Mouse (Mus musculus) kidney, postnatal 0 days (tissue): Measurements from ENCODE around the gene Foxn1. TPM values are rescaled to one million over a fixed set of nuclear protein-coding genes. Genes with fewer than 3 reads are reported as not detected.

Source experiments
- ATAC-seq: fragments of 200-750 bp; cut with Nextera tagmentation; replicated peaks from 2 replicates; pipeline ENCODE4 v1.8.0; 2017; ENCODE audit warnings: low read depth, moderate number of reproducible peaks, moderate TSS enrichment, moderate library complexity; ENCODE audit not compliant: low FRiP score
- DNase-seq: peaks from one replicate; pipeline ENCODE4 v3.0.0-alpha.2; 2016; ENCODE audit warnings: low spot score
- H3K27ac ChIP-seq: fragments of 300-500 bp; sonication (generic); 2 replicates; pipeline ENCODE4 v1.5.1; 2014; ENCODE audit warnings: mild to moderate bottlenecking
- H3K27me3 ChIP-seq: fragments of 300-500 bp; sonication (generic); 2 replicates; pipeline ENCODE4 v1.6.1; 2014; ENCODE audit warnings: low read length, mixed read lengths; ENCODE audit not compliant: insufficient read depth
- H3K36me3 ChIP-seq: fragments of 300-500 bp; sonication (generic); 2 replicates; pipeline ENCODE4 v1.6.1; 2014; ENCODE audit warnings: low read length, mixed read lengths; ENCODE audit not compliant: insufficient read depth
- H3K4me1 ChIP-seq: fragments of 300-500 bp; sonication (generic); replicated peaks from 2 replicates; pipeline ENCODE4 v1.6.1; 2014; ENCODE audit warnings: antibody characterized with exemption, low read length, mixed read lengths; ENCODE audit not compliant: insufficient read depth
- H3K4me2 ChIP-seq: fragments of 300-500 bp; sonication (generic); 2 replicates; pipeline ENCODE4 v1.6.1; 2014; ENCODE audit warnings: mild to moderate bottlenecking, low read length, moderate library complexity, mixed read lengths
- H3K4me3 ChIP-seq: fragments of 300-500 bp; sonication (generic); replicated peaks from 2 replicates; pipeline ENCODE4 v1.5.1; 2014; ENCODE audit warnings: low read depth, low read length
- H3K9ac ChIP-seq: fragments of 300-500 bp; sonication (generic); 2 replicates; pipeline ENCODE4 v1.6.1; 2014; ENCODE audit warnings: low read depth, low read length
- H3K9me3 ChIP-seq: fragments of 300-500 bp; sonication (generic); replicated peaks from 2 replicates; pipeline ENCODE4 v1.6.1; 2016; ENCODE audit warnings: low read length, inconsistent platforms, mixed read lengths
- CTCF ChIP-seq: IDR thresholded peaks from 2 replicates; pipeline ENCODE4 v1.5.1; 2016; ENCODE audit warnings: antibody characterized with exemption, low read depth, mild to moderate bottlenecking, moderate library complexity
- WGBS: fragments of 180-500 bp; shearing (Covaris S2); extraction: QIAGEN DNeasy Blood & Tissue Kit; methylation state at CpG from one replicate; pipeline ENCODE4 v1.1.7; 2014; 5-methylcytosine and 5-hydroxymethylcytosine counted together
- polyA plus RNA-seq: library from polyadenylated mRNA; unstranded; fragments of >200 nt; fragmentation: Nextera tagmentation; extraction: Ambion mirVana; gene quantifications from 2 replicates; pipeline ENCODE4 v1.2.1, GENCODE M21; 2015

The Foxn1 gene
- polyA plus RNA-seq, 1 experiment from 2014 or later: not detected

GRCm38 (mm10) chr11:78380351-78380750, 6.0 kb downstream of the Foxn1 start:
- Histone ChIP-seq H3K4me1 (peaks cover 4% of the 10 kb centered on the region; the same call in 1 of the 2 replicates), H3K27ac (no peak overlapping the region), H3K9ac (no peak overlapping the region), H3K4me3 (no peak overlapping the region), H3K36me3 (no peaks in the 10 kb centered on the region), H3K4me2 (no peak overlapping the region), H3K9me3 (no peaks in the 10 kb centered on the region), H3K27me3 (no peaks in the 10 kb centered on the region)
- ATAC-seq (no peak), DNase-seq (no peak)
- WGBS: 60% methylated on average over 4 of the region's 4 CpGs
- no peak for TF ChIP-seq CTCF

GRCm38 (mm10) chr11:78377549-78378159, 8.7 kb downstream of the Foxn1 start:
- ATAC-seq (peak; percentile 65), DNase-seq (peak; percentile 61)
- Histone ChIP-seq H3K27me3 (no peaks in the 10 kb centered on the region), H3K4me3 (no peak overlapping the region), H3K4me1 (peaks cover 12% of the 10 kb centered on the region), H3K36me3 (no peaks in the 10 kb centered on the region), H3K9ac (no peak overlapping the region), H3K9me3 (no peaks in the 10 kb centered on the region), H3K27ac (no peak overlapping the region), H3K4me2 (no peak overlapping the region)
- 7% methylated on average over 12 of the region's 12 CpGs for WGBS
- no peak for TF ChIP-seq CTCF

GRCm38 (mm10) chr11:78374147-78374546, 12.2 kb downstream of the Foxn1 start:
- Histone ChIP-seq H3K4me2 (no peak overlapping the region), H3K4me1 (peaks cover 12% of the 10 kb centered on the region), H3K9ac (no peak overlapping the region), H3K27ac (peak overlapping the region; percentile 58), H3K27me3 (no peaks in the 10 kb centered on the region), H3K9me3 (no peaks in the 10 kb centered on the region), H3K4me3 (no peak overlapping the region), H3K36me3 (no peaks in the 10 kb centered on the region)
- DNase-seq (peak; percentile 86), ATAC-seq (peak; percentile 75)
- WGBS: 36% methylated on average over 8 of the region's 8 CpGs
- TF ChIP-seq CTCF: no peak

GRCm38 (mm10) chr11:78372610-78373009, 13.7 kb downstream of the Foxn1 start:
- ATAC-seq (no peak), DNase-seq (no peak)
- 51% methylated on average over 7 of the region's 7 CpGs for WGBS
- H3K36me3 ChIP-seq: no peaks in the 10 kb centered on the region
- peaks cover 12% of the 10 kb centered on the region for H3K4me1 ChIP-seq
- no peak overlapping the region for H3K27ac ChIP-seq
- no peak overlapping the region for H3K9ac ChIP-seq
- no peak overlapping the region for H3K4me2 ChIP-seq
- no peaks in the 10 kb centered on the region for H3K27me3 ChIP-seq
- H3K9me3 ChIP-seq: no peaks in the 10 kb centered on the region
- TF ChIP-seq CTCF: no peak
- no peak overlapping the region for H3K4me3 ChIP-seq

GRCm38 (mm10) chr11:78372166-78372565, 14.2 kb downstream of the Foxn1 start:
- H3K4me3 ChIP-seq: no peak overlapping the region
- DNase-seq: no peak

GRCm38 (mm10) chr11:78371711-78372110, 14.6 kb downstream of the Foxn1 start:
- DNase-seq (no peak), ATAC-seq (no peak)
- Histone ChIP-seq H3K9me3 (no peaks in the 10 kb centered on the region), H3K4me1 (peaks cover 8% of the 10 kb centered on the region), H3K36me3 (no peaks in the 10 kb centered on the region), H3K27ac (no peak overlapping the region), H3K27me3 (no peaks in the 10 kb centered on the region), H3K4me2 (no peak overlapping the region), H3K4me3 (no peak overlapping the region), H3K9ac (no peak overlapping the region)
- WGBS: 89% methylated on average over 11 of the region's 11 CpGs
- TF ChIP-seq CTCF: no peak

More at GRCm38 (mm10) chr11:78372166-78372565, 14.2 kb downstream of the Foxn1 start:
- ATAC-seq: no peak
- no peak overlapping the region for H3K9ac ChIP-seq
- H3K4me1 ChIP-seq: peaks cover 10% of the 10 kb centered on the region
- WGBS: 37% methylated on average over 3 of the region's 3 CpGs
- no peaks in the 10 kb centered on the region for H3K36me3 ChIP-seq
- H3K4me2 ChIP-seq: no peak overlapping the region
- H3K27ac ChIP-seq: no peak overlapping the region
- H3K27me3 ChIP-seq: no peaks in the 10 kb centered on the region
- H3K9me3 ChIP-seq: no peaks in the 10 kb centered on the region
- TF ChIP-seq CTCF: no peak

GRCm38 (mm10) chr11:78370389-78370788, 16.0 kb downstream of the Foxn1 start:
- H3K36me3 ChIP-seq: no peaks in the 10 kb centered on the region
- 45% methylated on average over 1 of the region's 1 CpGs for whole genome bisulfite sequencing
- no peak overlapping the region for H3K27ac ChIP-seq
- no peak for ATAC-seq
- H3K27me3 ChIP-seq: no peaks in the 10 kb centered on the region
- no peak overlapping the region for H3K4me3 ChIP-seq
- no peak overlapping the region for H3K4me2 ChIP-seq
- no peak for DNase-seq
- no peaks in the 10 kb centered on the region for H3K9me3 ChIP-seq
- H3K9ac ChIP-seq: no peak overlapping the region
- TF ChIP-seq CTCF: no peak
- peaks cover 8% of the 10 kb centered on the region for H3K4me1 ChIP-seq
